Mouse (Mus musculus) liver, postnatal 0 days (tissue): ENCODE measurements around the gene Fbln1. TPM values are rescaled to one million over a fixed set of nuclear protein-coding genes. Genes with fewer than 3 reads are reported as not detected.
A peak's percentile ranks its signal among the peaks of the same experiment; 100 is the strongest.

Experiments
- ATAC-seq: fragments of 200-750 bp; cut with Nextera tagmentation; 2 replicates; pipeline ENCODE4 v1.8.0; 2017; ENCODE audit warnings: mild to moderate bottlenecking, moderate library complexity
- DNase-seq: peaks from one replicate; pipeline ENCODE4 v3.0.0-alpha.2; 2016
- H3K27ac ChIP-seq: fragments of 300-500 bp; sonication (generic); 2 replicates; pipeline ENCODE4 v1.5.1; 2014; ENCODE audit warnings: antibody characterized with exemption, moderate library complexity, mild to moderate bottlenecking, low read depth
- H3K27me3 ChIP-seq: fragments of 300-500 bp; sonication (generic); 2 replicates; pipeline ENCODE4 v1.6.1; 2014; ENCODE audit warnings: low read length, control low read depth, mixed read lengths; ENCODE audit not compliant: insufficient read depth
- H3K36me3 ChIP-seq: fragments of 300-500 bp; sonication (generic); replicated peaks from 2 replicates; pipeline ENCODE4 v1.6.1; 2014; ENCODE audit warnings: mild to moderate bottlenecking, control low read depth, low read length, moderate library complexity, mixed read lengths; ENCODE audit not compliant: insufficient read depth
- H3K4me1 ChIP-seq: fragments of 300-500 bp; sonication (generic); 2 replicates; pipeline ENCODE4 v1.6.1; 2014; ENCODE audit warnings: antibody characterized with exemption, mild to moderate bottlenecking, control low read depth; ENCODE audit not compliant: insufficient read depth
- H3K4me2 ChIP-seq: fragments of 300-500 bp; sonication (generic); 2 replicates; pipeline ENCODE4 v1.6.1; 2014; ENCODE audit warnings: low read depth, mild to moderate bottlenecking, low read length, moderate library complexity, mixed read lengths
- H3K4me3 ChIP-seq: fragments of 300-500 bp; sonication (generic); 2 replicates; pipeline ENCODE4 v1.5.1; 2014; ENCODE audit warnings: low read depth, low read length
- H3K9ac ChIP-seq: fragments of 300-500 bp; sonication (generic); replicated peaks from 2 replicates; pipeline ENCODE4 v1.6.1; 2014; ENCODE audit warnings: mild to moderate bottlenecking, moderate library complexity
- H3K9me3 ChIP-seq: fragments of 300-500 bp; sonication (generic); 2 replicates; pipeline ENCODE4 v1.6.1; 2016; ENCODE audit warnings: mild to moderate bottlenecking, control low read depth, low read length, mixed read lengths
- CTCF ChIP-seq: sonication (generic); IDR thresholded peaks from 2 replicates; pipeline ENCODE4 v1.5.1; 2016; ENCODE audit warnings: antibody characterized with exemption, low read depth
- EP300 ChIP-seq: IDR thresholded peaks from 2 replicates; pipeline ENCODE4 v1.6.1; 2016; ENCODE audit warnings: antibody characterized with exemption, low read depth, mild to moderate bottlenecking
- WGBS: fragments of 180-500 bp; shearing (Covaris S2); extraction: QIAGEN DNeasy Blood & Tissue Kit; methylation state at CpG from one replicate; pipeline ENCODE4 v1.1.7; 2014; ENCODE audit not compliant: insufficient replicate concordance; 5-methylcytosine and 5-hydroxymethylcytosine counted together
- polyA plus RNA-seq: library from polyadenylated mRNA; unstranded; fragments of >200 nt; fragmentation: Nextera tagmentation; extraction: Ambion mirVana; gene quantifications from 2 replicates; pipeline ENCODE4 v1.2.1, GENCODE M21; 2015

The Fbln1 gene
- polyA plus RNA-seq, 1 experiment from 2014 or later, result 2.8 TPM

DNA sequence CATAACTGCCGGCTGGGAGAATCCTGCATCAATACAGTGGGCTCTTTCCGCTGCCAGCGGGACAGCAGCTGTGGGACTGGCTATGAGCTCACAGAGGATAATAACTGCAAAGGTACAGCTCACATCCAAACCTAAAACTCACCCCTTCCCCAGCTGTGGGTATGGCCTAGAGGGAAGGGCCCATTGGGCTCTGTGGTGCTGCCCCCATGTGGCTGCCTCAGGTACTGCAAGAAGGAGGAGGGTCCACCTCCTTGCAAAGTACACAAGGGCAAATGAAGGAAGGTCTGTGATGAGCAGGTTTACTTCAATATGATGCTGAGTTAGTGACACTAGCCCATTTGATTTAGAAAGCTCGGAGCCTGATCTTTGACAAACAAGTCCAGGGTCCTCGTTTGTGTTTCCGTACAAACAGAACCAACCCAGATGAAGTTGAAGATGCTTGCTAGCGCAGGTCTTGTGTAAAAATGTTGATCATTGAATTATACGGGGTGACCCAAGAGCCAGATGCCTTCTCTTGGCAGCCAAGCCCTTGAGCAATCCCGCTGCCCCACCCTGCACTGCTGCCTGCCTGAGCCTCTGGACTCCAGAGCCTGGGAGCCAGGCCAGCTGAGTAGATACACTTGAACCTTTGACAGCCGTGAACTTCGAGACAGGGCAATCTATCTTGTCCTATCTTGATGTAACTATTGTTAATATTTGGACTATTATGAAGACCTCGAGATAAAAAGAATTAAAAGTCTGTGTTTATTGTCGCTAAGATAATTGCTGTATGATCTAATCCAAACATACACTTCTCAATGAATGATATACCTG lies 25.9 kb downstream of the Fbln1 start:
- no peaks in the 10 kb centered on the region for H3K36me3 ChIP-seq
- TF ChIP-seq CTCF (peak; percentile 90), EP300 (no peak)
- no peak overlapping the region for H3K4me3 ChIP-seq
- H3K27me3 ChIP-seq, result no peaks in the 10 kb centered on the region
- WGBS, result 71% methylated on average over 13 of the region's 13 CpGs
- H3K27ac ChIP-seq, result no peak overlapping the region
- ATAC-seq (peak; percentile 76), DNase-seq (peak; percentile 72)
- peaks cover 6% of the 10 kb centered on the region for H3K4me1 ChIP-seq
- no peak overlapping the region for H3K4me2 ChIP-seq
- H3K9ac ChIP-seq, result no peak overlapping the region
- H3K9me3 ChIP-seq, result no peaks in the 10 kb centered on the region

DNA sequence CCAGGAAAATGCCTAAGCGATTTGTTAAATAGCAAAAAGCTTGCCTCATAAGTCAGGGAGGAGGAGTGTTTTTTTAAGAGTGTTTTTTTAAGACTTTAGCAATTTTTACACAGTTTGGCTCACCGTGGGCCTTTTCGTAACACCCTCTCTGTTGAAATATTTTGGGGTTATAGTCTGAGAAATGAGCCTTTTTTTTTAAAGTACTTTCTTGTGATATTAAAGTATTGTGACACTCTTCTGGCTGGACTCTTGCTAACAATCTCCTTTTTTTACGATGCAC lies 26.4 kb downstream of the Fbln1 start:
- H3K4me1 ChIP-seq, result peaks cover 6% of the 10 kb centered on the region
- TF ChIP-seq CTCF, result no peak
- no peak for TF ChIP-seq EP300
- H3K9ac ChIP-seq, result no peak overlapping the region
- DNase-seq (no peak), ATAC-seq (no peak)
- H3K4me3 ChIP-seq, result no peak overlapping the region
- H3K27me3 ChIP-seq, result no peaks in the 10 kb centered on the region
- 73% methylated on average over 4 of the region's 4 CpGs for WGBS
- no peaks in the 10 kb centered on the region for H3K36me3 ChIP-seq
- H3K27ac ChIP-seq, result no peak overlapping the region
- no peak overlapping the region for H3K4me2 ChIP-seq
- H3K9me3 ChIP-seq, result no peaks in the 10 kb centered on the region

DNA sequence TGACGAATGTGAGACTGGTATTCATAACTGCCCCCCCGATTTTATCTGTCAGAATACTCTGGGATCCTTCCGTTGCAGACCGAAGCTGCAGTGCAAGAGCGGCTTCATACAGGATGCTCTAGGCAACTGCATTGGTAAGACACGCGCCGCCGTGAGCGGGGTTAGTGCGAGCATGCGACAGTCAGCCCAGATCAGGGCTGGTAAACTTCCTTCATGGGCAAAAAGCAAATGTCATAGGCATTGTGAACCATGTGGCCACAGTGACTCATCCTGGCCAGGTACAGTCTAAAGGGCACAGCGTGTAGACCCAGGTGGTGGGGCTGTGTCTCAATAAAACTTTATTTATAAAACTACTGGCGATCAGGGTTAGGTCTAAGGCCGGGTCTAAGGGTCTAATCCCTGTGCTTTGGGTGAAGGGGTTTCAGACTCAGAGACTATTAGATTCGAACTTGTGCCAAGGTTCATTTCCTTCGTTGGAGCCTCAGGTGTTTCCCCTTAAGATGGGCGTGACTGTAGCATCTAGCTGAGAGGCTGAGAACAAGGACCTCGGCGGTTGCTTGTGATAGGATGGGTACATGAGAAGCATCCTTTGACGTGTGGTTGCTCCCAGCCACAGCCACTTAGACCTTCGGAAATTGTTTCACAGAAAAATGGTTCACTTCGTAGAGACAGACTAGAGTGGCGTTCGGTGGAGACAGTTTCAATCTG lies 26.9 kb downstream of the Fbln1 start:
- DNase-seq, result no peak
- peaks cover 6% of the 10 kb centered on the region for H3K4me1 ChIP-seq
- no peak overlapping the region for H3K9ac ChIP-seq
- H3K27me3 ChIP-seq, result no peaks in the 10 kb centered on the region
- no peak overlapping the region for H3K4me3 ChIP-seq
- 79% methylated on average over 25 of the region's 25 CpGs for WGBS
- no peaks in the 10 kb centered on the region for H3K36me3 ChIP-seq
- H3K9me3 ChIP-seq, result no peaks in the 10 kb centered on the region
- H3K4me2 ChIP-seq, result no peak overlapping the region
- no peak overlapping the region for H3K27ac ChIP-seq
- peak; percentile 52; the same call in 1 of the 2 replicates for ATAC-seq
- TF ChIP-seq CTCF (no peak), EP300 (no peak)

DNA sequence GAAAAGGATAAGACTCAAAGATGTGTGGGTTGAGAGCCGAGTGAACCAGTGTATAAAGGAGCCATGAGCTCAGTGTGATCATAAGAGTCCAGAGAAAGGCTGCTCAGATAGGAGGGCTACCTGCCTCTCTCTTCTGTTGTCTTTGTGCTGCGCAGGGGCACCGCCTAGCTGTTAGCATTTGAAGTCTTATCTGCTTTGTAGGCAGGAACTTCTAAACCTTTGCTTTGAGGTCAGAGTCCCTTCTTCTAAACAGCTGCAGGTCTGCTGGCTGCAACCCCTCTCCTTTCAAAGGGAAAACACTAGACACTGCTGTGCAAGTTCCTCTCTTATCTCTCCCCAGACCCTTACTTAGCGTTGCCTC lies 27.5 kb downstream of the Fbln1 start:
- Histone ChIP-seq H3K27me3 (no peaks in the 10 kb centered on the region), H3K27ac (no peak overlapping the region), H3K9ac (no peak overlapping the region), H3K4me3 (no peak overlapping the region), H3K4me2 (no peak overlapping the region), H3K9me3 (no peaks in the 10 kb centered on the region), H3K36me3 (no peaks in the 10 kb centered on the region), H3K4me1 (peaks cover 6% of the 10 kb centered on the region)
- DNase-seq (no peak), ATAC-seq (no peak)
- WGBS, result 47% methylated on average over 4 of the region's 4 CpGs
- no peak for TF ChIP-seq EP300
- TF ChIP-seq CTCF, result no peak

DNA sequence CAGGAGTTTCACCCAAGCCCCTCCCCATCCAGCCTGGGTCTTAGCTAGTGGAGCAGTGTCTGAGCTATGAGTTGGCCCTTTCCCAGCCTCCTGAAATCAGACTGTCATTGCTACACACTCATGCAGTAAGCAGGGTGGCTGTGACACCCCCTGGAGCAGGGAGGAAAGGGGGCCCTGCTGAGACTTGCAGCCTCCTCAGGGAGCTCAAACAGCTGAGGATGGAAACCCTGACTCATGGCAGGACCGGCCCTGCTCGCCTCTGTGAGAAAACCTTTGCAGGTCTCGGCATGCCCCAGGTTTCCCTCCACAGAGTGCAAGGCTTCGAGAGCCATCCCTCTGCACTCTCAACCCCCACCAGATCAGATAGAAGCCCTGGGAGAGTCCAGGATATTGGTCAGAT lies 27.9 kb downstream of the Fbln1 start:
- Histone ChIP-seq H3K36me3 (no peaks in the 10 kb centered on the region), H3K4me3 (no peak overlapping the region), H3K27me3 (no peaks in the 10 kb centered on the region), H3K4me1 (peaks cover 6% of the 10 kb centered on the region), H3K9me3 (no peaks in the 10 kb centered on the region), H3K4me2 (no peak overlapping the region), H3K9ac (no peak overlapping the region), H3K27ac (no peak overlapping the region)
- ATAC-seq, result no peak
- TF ChIP-seq CTCF, result no peak
- no peak for TF ChIP-seq EP300
- WGBS, result 78% methylated on average over 4 of the region's 4 CpGs
- DNase-seq, result no peak

DNA sequence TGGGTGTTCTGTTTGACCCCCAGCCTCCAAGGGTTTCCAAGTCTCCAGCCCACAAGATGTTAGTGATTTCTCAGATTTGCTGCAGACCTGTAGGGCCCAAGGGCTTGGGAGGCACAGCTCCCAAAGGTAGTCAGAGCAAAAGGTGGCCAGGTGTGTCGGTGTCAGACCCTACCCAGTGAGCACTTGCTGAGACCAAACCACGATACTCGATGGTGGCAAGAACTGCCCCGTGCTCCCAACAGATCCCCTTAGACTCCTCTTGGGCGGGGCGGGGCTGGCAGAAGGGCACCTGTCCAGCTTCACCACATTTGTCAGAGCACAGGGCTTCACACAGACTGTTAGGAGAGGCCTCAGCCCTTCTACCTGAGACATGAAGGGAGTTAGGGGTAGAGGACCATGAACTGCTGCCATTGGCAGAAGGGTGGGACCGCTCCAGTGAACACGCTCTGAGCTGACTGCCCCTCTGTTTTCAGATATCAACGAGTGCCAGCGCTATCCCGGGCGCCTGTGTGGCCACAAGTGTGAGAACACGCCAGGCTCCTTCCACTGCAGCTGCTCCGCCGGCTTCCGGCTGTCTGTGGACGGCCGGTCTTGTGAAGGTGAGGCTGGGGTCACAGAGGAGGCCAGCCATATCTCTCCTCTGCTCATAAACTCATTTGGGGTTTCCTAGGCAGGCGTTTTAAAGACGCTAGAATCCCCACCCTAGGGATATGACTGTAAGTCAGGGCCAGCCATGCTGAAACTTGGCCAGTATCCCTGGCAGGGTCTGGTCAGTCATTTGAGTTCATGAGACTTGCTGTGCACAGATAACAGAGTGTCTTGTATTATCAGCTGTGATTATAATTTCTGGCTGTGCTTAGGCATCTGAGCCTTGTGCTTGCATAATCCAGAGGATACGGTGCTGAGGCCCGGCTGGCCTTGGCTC lies 33.3 kb downstream of the Fbln1 start:
- WGBS, result 85% methylated on average over 22 of the region's 22 CpGs
- no peak overlapping the region for H3K27ac ChIP-seq
- H3K9ac ChIP-seq, result no peak overlapping the region
- no peak overlapping the region for H3K4me3 ChIP-seq
- no peak overlapping the region for H3K4me2 ChIP-seq
- no peaks in the 10 kb centered on the region for H3K27me3 ChIP-seq
- no peak for ATAC-seq
- H3K4me1 ChIP-seq, result no peaks in the 10 kb centered on the region
- TF ChIP-seq EP300 (no peak), CTCF (no peak)
- no peaks in the 10 kb centered on the region for H3K9me3 ChIP-seq
- DNase-seq, result no peak
- no peaks in the 10 kb centered on the region for H3K36me3 ChIP-seq
